In genomic region chr8:77433221-77433620, GRCm38 (mm10) we compare ENCODE assay signal across 11 mouse cellular contexts.
A peak's percentile ranks its signal among the peaks of the same experiment; 100 is the strongest.
DNase-seq lines count a peak whose midpoint lies in the region; ATAC-seq and TF ChIP-seq lines count a peak whose summit lies in the region.
"Had no signal": no experiment of that assay in that cellular context is flagged by ENCODE, and none has a peak within 500 bp of the region (broad histone marks: within the 10 kb centered on the region; RNA-seq: fewer than 3 reads in every experiment).

No protein-coding gene starts in this region.

- TF ChIP-seq CTCF in hindbrain, postnatal 0 days (IDR thresholded peaks at IDR 0.05; ENCODE audit: low read depth): no peak

- H3K4me3 ChIP-seq in kidney, embryonic 15.5 days (replicated peaks): no peak overlapping the region
- H3K4me3 ChIP-seq in hindbrain, postnatal 0 days (ENCODE audit: low read length): no peak overlapping the region
- H3K4me3 ChIP-seq in midbrain, embryonic 14.5 days (replicated peaks; ENCODE audit: low read depth, low read length): no peak overlapping the region
- H3K4me3 ChIP-seq in kidney, embryonic 14.5 days (ENCODE audit: low read length): no peak overlapping the region

- DNase-seq in kidney, postnatal 25 days: no peak
- peak; percentile 72 for DNase-seq in NIH3T3 (ENCODE audit: low read depth)
- no peak for DNase-seq in hindbrain, postnatal 0 days (ENCODE audit: low spot score)
- peak; percentile 17 for DNase-seq in midbrain, embryonic 14.5 days
- no peak for DNase-seq in adrenal gland, postnatal 10 days
- DNase-seq in left cerebral cortex, postnatal 14 days (ENCODE audit: low spot score in 2 of 2): no peak
- DNase-seq: gastrocnemius, postnatal 14 days; right cerebral cortex, postnatal 25 days had no signal

- H3K36me3 ChIP-seq in kidney, embryonic 15.5 days: peaks cover 14% of the 10 kb centered on the region; the same call in 1 of the 2 replicates
- no peaks in the 10 kb centered on the region for H3K36me3 ChIP-seq in hindbrain, postnatal 0 days (ENCODE audit: insufficient read depth, low read length)
- no peaks in the 10 kb centered on the region for H3K36me3 ChIP-seq in midbrain, embryonic 14.5 days (ENCODE audit: control insufficient read depth, insufficient read depth, low read length)
- no peaks in the 10 kb centered on the region; the same call in 1 of the 2 replicates for H3K36me3 ChIP-seq in kidney, embryonic 14.5 days (ENCODE audit: control insufficient read depth, insufficient read depth, low read length)

- H3K4me2 ChIP-seq in kidney, embryonic 15.5 days: no peak overlapping the region
- H3K4me2 ChIP-seq in hindbrain, postnatal 0 days (ENCODE audit: low read depth, low read length): no peak overlapping the region; the same call in 1 of the 2 replicates
- H3K4me2 ChIP-seq in midbrain, embryonic 14.5 days (ENCODE audit: low read length): 0 out of 2 replicates have a peak overlapping the region, but pooled peaks have one; percentile 7
- H3K4me2 ChIP-seq in kidney, embryonic 14.5 days (replicated peaks; ENCODE audit: low read depth, low read length): no peak overlapping the region

- H3K9me3 ChIP-seq in kidney, embryonic 15.5 days (replicated peaks): no peaks in the 10 kb centered on the region
- no peaks in the 10 kb centered on the region for H3K9me3 ChIP-seq in hindbrain, postnatal 0 days (ENCODE audit: low read length)
- H3K9me3 ChIP-seq in midbrain, embryonic 14.5 days (ENCODE audit: control insufficient read depth, low read length): no peaks in the 10 kb centered on the region
- no peaks in the 10 kb centered on the region for H3K9me3 ChIP-seq in kidney, embryonic 14.5 days (ENCODE audit: control insufficient read depth, low read length)
- H3K9me3 ChIP-seq: G1E had no signal

- H3K27me3 ChIP-seq in kidney, embryonic 15.5 days: no peaks in the 10 kb centered on the region
- no peaks in the 10 kb centered on the region for H3K27me3 ChIP-seq in hindbrain, postnatal 0 days (ENCODE audit: insufficient read depth, low read length)
- H3K27me3 ChIP-seq in midbrain, embryonic 14.5 days (ENCODE audit: control insufficient read depth, insufficient read depth, low read length): no peaks in the 10 kb centered on the region
- no peaks in the 10 kb centered on the region for H3K27me3 ChIP-seq in kidney, embryonic 14.5 days (ENCODE audit: control insufficient read depth, insufficient read depth, low read length)

- intact Hi-C loops in left cerebral cortex, postnatal 14 days (cut with DNase I): no loop called here

- peaks cover 44% of the 10 kb centered on the region for H3K4me1 ChIP-seq in kidney, embryonic 15.5 days
- H3K4me1 ChIP-seq in hindbrain, postnatal 0 days (ENCODE audit: insufficient read depth, low read length): 0 out of 2 replicates have a peak, but pooled peaks cover 4% of the 10 kb centered on the region
- 0 out of 2 replicates have a peak, but pooled peaks cover 6% of the 10 kb centered on the region for H3K4me1 ChIP-seq in midbrain, embryonic 14.5 days (ENCODE audit: control insufficient read depth, insufficient read depth, low read length)
- peaks cover 21% of the 10 kb centered on the region for H3K4me1 ChIP-seq in kidney, embryonic 14.5 days (ENCODE audit: control insufficient read depth, insufficient read depth, low read length)

- ATAC-seq in kidney, embryonic 15.5 days (replicated peaks; ENCODE audit: low FRiP score): no peak
- peak; percentile 54; the same call in 1 of the 2 replicates for ATAC-seq in hindbrain, postnatal 0 days
- ATAC-seq in midbrain, embryonic 14.5 days (ENCODE audit: low FRiP score, low TSS enrichment): peak; percentile 15; the same call in 1 of the 2 replicates
- no peak for ATAC-seq in kidney, embryonic 14.5 days (ENCODE audit: low FRiP score, low TSS enrichment)

- WGBS in kidney, embryonic 15.5 days: 67% methylated on average over 4 of the region's 4 CpGs
- WGBS in hindbrain, postnatal 0 days: 25% methylated on average over 4 of the region's 4 CpGs
- WGBS in midbrain, embryonic 14.5 days: 16% methylated on average over 4 of the region's 4 CpGs
- WGBS in kidney, embryonic 14.5 days: 56% methylated on average over 4 of the region's 4 CpGs

- peak overlapping the region; percentile 46; the same call in 1 of the 2 replicates for H3K27ac ChIP-seq in kidney, embryonic 15.5 days
- H3K27ac ChIP-seq in hindbrain, postnatal 0 days: no peak overlapping the region
- H3K27ac ChIP-seq in midbrain, embryonic 14.5 days (replicated peaks; ENCODE audit: low read depth, low read length): no peak overlapping the region
- no peak overlapping the region for H3K27ac ChIP-seq in kidney, embryonic 14.5 days (ENCODE audit: low read depth, low read length)

- no peak overlapping the region for H3K9ac ChIP-seq in kidney, embryonic 15.5 days
- no peak overlapping the region for H3K9ac ChIP-seq in hindbrain, postnatal 0 days (replicated peaks; ENCODE audit: low read length)
- H3K9ac ChIP-seq in midbrain, embryonic 14.5 days (replicated peaks; ENCODE audit: low read length): no peak overlapping the region
- H3K9ac ChIP-seq in kidney, embryonic 14.5 days (ENCODE audit: low read depth, low read length): no peak overlapping the region

Comparison
In these comparisons a context has a peak if more than half of its experiments do, and no peak if none do; other contexts are left out.
1. ATAC-seq: peak in hindbrain, postnatal 0 days (single experiment) and midbrain, embryonic 14.5 days (single experiment); none in kidney, embryonic 15.5 days (single experiment) and kidney, embryonic 14.5 days (single experiment).
2. DNase-seq: peak in NIH3T3 (single experiment) and midbrain, embryonic 14.5 days (single experiment); none in kidney, postnatal 25 days (0 of 2), hindbrain, postnatal 0 days (single experiment), adrenal gland, postnatal 10 days (single experiment) and left cerebral cortex, postnatal 14 days (0 of 2).